24 mouse cellular contexts compared by ENCODE assay signal in genomic region chr2:92279398-92279797, GRCm38 (mm10).
A peak's percentile ranks its signal among the peaks of the same experiment; 100 is the strongest.
DNase-seq lines count a peak whose midpoint lies in the region; ATAC-seq lines count a peak whose summit lies in the region.
"Had no signal": no experiment of that assay in that cellular context is flagged by ENCODE, and none has a peak within 500 bp of the region (broad histone marks: within the 10 kb centered on the region; RNA-seq: fewer than 3 reads in every experiment).

No protein-coding gene starts in this region.

- H3K4me2 ChIP-seq in forebrain, embryonic 15.5 days (replicated peaks), result no peak overlapping the region
- H3K4me2 ChIP-seq in hindbrain, embryonic 15.5 days, result peak overlapping the region; percentile 9; the same call in 1 of the 2 replicates
- no peak overlapping the region for H3K4me2 ChIP-seq in hindbrain, embryonic 12.5 days (replicated peaks)
- H3K4me2 ChIP-seq: embryonic facial prominence, embryonic 12.5 days; heart, embryonic 13.5 days; limb, embryonic 12.5 days; liver, embryonic 11.5 days; midbrain, embryonic 12.5 days had no signal

- no peaks in the 10 kb centered on the region for H3K9me3 ChIP-seq in forebrain, embryonic 15.5 days
- no peaks in the 10 kb centered on the region for H3K9me3 ChIP-seq in forebrain, embryonic 10.5 days
- H3K9me3 ChIP-seq in hindbrain, embryonic 15.5 days, result no peaks in the 10 kb centered on the region
- no peaks in the 10 kb centered on the region for H3K9me3 ChIP-seq in hindbrain, embryonic 12.5 days (replicated peaks)
- H3K9me3 ChIP-seq: embryonic facial prominence, embryonic 12.5 days; heart, embryonic 13.5 days; limb, embryonic 12.5 days; midbrain, embryonic 12.5 days had no signal

- H3K9ac ChIP-seq in forebrain, embryonic 15.5 days (replicated peaks), result no peak overlapping the region
- no peak overlapping the region for H3K9ac ChIP-seq in hindbrain, embryonic 15.5 days
- no peak overlapping the region for H3K9ac ChIP-seq in hindbrain, embryonic 12.5 days
- H3K9ac ChIP-seq: embryonic facial prominence, embryonic 12.5 days; heart, embryonic 13.5 days; limb, embryonic 12.5 days; midbrain, embryonic 12.5 days had no signal

- peak overlapping the region; percentile 69; the same call in 1 of the 2 replicates for H3K27ac ChIP-seq in forebrain, embryonic 15.5 days (replicated peaks)
- no peak overlapping the region for H3K27ac ChIP-seq in forebrain, embryonic 10.5 days
- H3K27ac ChIP-seq in hindbrain, embryonic 15.5 days (replicated peaks), result peak overlapping the region; percentile 81
- H3K27ac ChIP-seq in hindbrain, embryonic 12.5 days, result no peak overlapping the region
- H3K27ac ChIP-seq: embryonic facial prominence, embryonic 12.5 days; heart, adult 2 months; heart, embryonic 13.5 days; limb, embryonic 12.5 days; midbrain, embryonic 12.5 days; stomach, postnatal 0 days had no signal

- no peaks in the 10 kb centered on the region for H3K27me3 ChIP-seq in forebrain, embryonic 15.5 days
- H3K27me3 ChIP-seq in forebrain, embryonic 10.5 days (ENCODE audit: poor library complexity, severe bottlenecking), result no peaks in the 10 kb centered on the region
- no peaks in the 10 kb centered on the region for H3K27me3 ChIP-seq in hindbrain, embryonic 15.5 days
- no peaks in the 10 kb centered on the region for H3K27me3 ChIP-seq in hindbrain, embryonic 12.5 days
- H3K27me3 ChIP-seq: embryonic facial prominence, embryonic 12.5 days; heart, embryonic 13.5 days; limb, embryonic 12.5 days; midbrain, embryonic 12.5 days had no signal

- 79% methylated on average over 6 of the region's 6 CpGs for WGBS in forebrain, embryonic 15.5 days
- 86% methylated on average over 6 of the region's 6 CpGs for WGBS in forebrain, embryonic 10.5 days
- 50% methylated on average over 6 of the region's 6 CpGs for WGBS in hindbrain, embryonic 15.5 days
- 80% methylated on average over 6 of the region's 6 CpGs for WGBS in hindbrain, embryonic 12.5 days

- no peak overlapping the region for H3K4me3 ChIP-seq in forebrain, embryonic 15.5 days
- no peak overlapping the region for H3K4me3 ChIP-seq in forebrain, embryonic 10.5 days
- no peak overlapping the region for H3K4me3 ChIP-seq in hindbrain, embryonic 15.5 days
- no peak overlapping the region for H3K4me3 ChIP-seq in hindbrain, embryonic 12.5 days
- H3K4me3 ChIP-seq: embryonic facial prominence, embryonic 12.5 days; heart, adult 2 months; heart, embryonic 13.5 days; limb, embryonic 12.5 days; midbrain, embryonic 12.5 days had no signal

- peaks cover 17% of the 10 kb centered on the region for H3K4me1 ChIP-seq in forebrain, embryonic 15.5 days
- H3K4me1 ChIP-seq in forebrain, embryonic 10.5 days, result no peaks in the 10 kb centered on the region
- peaks cover 22% of the 10 kb centered on the region for H3K4me1 ChIP-seq in hindbrain, embryonic 15.5 days (replicated peaks)
- H3K4me1 ChIP-seq in hindbrain, embryonic 12.5 days, result 0 out of 2 replicates have a peak, but pooled peaks cover 3% of the 10 kb centered on the region
- H3K4me1 ChIP-seq: embryonic facial prominence, embryonic 12.5 days; heart, embryonic 13.5 days; limb, embryonic 12.5 days had no signal

- no peak for ATAC-seq in forebrain, embryonic 15.5 days (replicated peaks)
- ATAC-seq in hindbrain, embryonic 15.5 days (ENCODE audit: low FRiP score, low read depth), result no peak
- ATAC-seq in hindbrain, embryonic 12.5 days (ENCODE audit: low FRiP score), result no peak
- ATAC-seq: activated CD4-positive, CD25-positive, alpha-beta regulatory T cell, adult 4 months; forebrain, embryonic 14.5 days had no signal

- DNase-seq in forebrain, embryonic 10.5 days (ENCODE audit: extremely low spot score, low spot score), result no peak
- peak; percentile 22 for DNase-seq in retina, postnatal 1 day
- no peak for DNase-seq in retina, embryonic 14.5 days (ENCODE audit: low spot score)
- DNase-seq in heart, postnatal 14 days, result no peak
- DNase-seq in natural killer cell, adult 2 months (ENCODE audit: low spot score in 2 of 2), result no peak
- DNase-seq: adrenal gland, adult 8-10 months; gastrocnemius, postnatal 36 days; heart, adult 2 months; heart, postnatal 36 days; kidney, adult 2 months; kidney, postnatal 10 days; lung, adult 18-20 months; lung, postnatal 10 days had no signal

- intact Hi-C loops in heart, postnatal 14 days (cut with DNase I), result no loop called here

- no peaks in the 10 kb centered on the region for H3K36me3 ChIP-seq in forebrain, embryonic 15.5 days
- H3K36me3 ChIP-seq in forebrain, embryonic 10.5 days (replicated peaks), result peaks cover 2% of the 10 kb centered on the region
- no peaks in the 10 kb centered on the region for H3K36me3 ChIP-seq in hindbrain, embryonic 15.5 days
- no peaks in the 10 kb centered on the region for H3K36me3 ChIP-seq in hindbrain, embryonic 12.5 days
- H3K36me3 ChIP-seq: midbrain, embryonic 12.5 days had no signal

Comparison
In these comparisons a context has a peak if more than half of its experiments do, and no peak if none do; other contexts are left out.
1. H3K27ac ChIP-seq: peak in forebrain, embryonic 15.5 days (single experiment) and hindbrain, embryonic 15.5 days (single experiment); none in forebrain, embryonic 10.5 days (single experiment) and hindbrain, embryonic 12.5 days (single experiment).